Mouse (Mus musculus): Measurements from ENCODE around the gene Mettl4. TPM values are rescaled to one million over a fixed set of nuclear protein-coding genes. Genes with fewer than 3 reads are reported as not detected.
A peak's percentile ranks its signal among the peaks of the same experiment; 100 is the strongest.

Mettl4 gene
- polyA plus RNA-seq (2012; rRNA removed): 2.9 and 3.2 TPM in 2 replicates

- peak within 1 kb of the TSS; percentile 97 for H3K27ac ChIP-seq (ENCODE audit: insufficient read depth, low read length)
- peak within 1 kb of the TSS; percentile 86 for H3K4me3 ChIP-seq (ENCODE audit: extremely low read depth, insufficient read depth, insufficient read length)
- H3K36me3 ChIP-seq (ENCODE audit: control insufficient read depth, insufficient read depth, low read length): peaks cover 1% of the 10 kb centered on the region; the same call in 1 of the 2 replicates
- H3K27me3 ChIP-seq (ENCODE audit: control insufficient read depth, insufficient read depth, low read length): no peaks in the 10 kb centered on the region
- DNase-seq (ENCODE audit: low read depth in 1 of 2, low spot score in 2 of 2): peak; percentile 78 to 83
- TF ChIP-seq POLR2A (IDR thresholded peaks at IDR 0.05; ENCODE audit: low read depth, low read length) (no peak), CTCF (IDR thresholded peaks at IDR 0.05; ENCODE audit: extremely low read depth, insufficient read depth, insufficient read length, insufficient replicate concordance) (no peak)
- H3K4me1 ChIP-seq (ENCODE audit: control insufficient read depth, insufficient read depth, insufficient read length): no peaks in the 10 kb centered on the region; the same call in 1 of the 2 replicates
- WGBS: under 1% methylated on average over 56 of the region's 56 CpGs
Observed at GRCm38 (mm10) chr17:94749466-94750135, at the start of gene Mettl4. Mettl4 (minus strand) TSS chr17:94750019.

GRCm38 (mm10) chr17:94778871-94779482 lies 29.2 kb upstream of the Mettl4 start:
- WGBS: 80% methylated on average over 2 of the region's 2 CpGs
- Histone ChIP-seq H3K36me3 (ENCODE audit: control insufficient read depth, insufficient read depth, low read length) (peaks cover 2% of the 10 kb centered on the region; the same call in 1 of the 2 replicates), H3K27ac (ENCODE audit: insufficient read depth, low read length) (no peak overlapping the region), H3K4me3 (ENCODE audit: extremely low read depth, insufficient read depth, insufficient read length) (no peak overlapping the region), H3K27me3 (ENCODE audit: control insufficient read depth, insufficient read depth, low read length) (no peaks in the 10 kb centered on the region), H3K4me1 (ENCODE audit: control insufficient read depth, insufficient read depth, insufficient read length) (no peaks in the 10 kb centered on the region)
- no peak for DNase-seq (ENCODE audit: low read depth in 1 of 2, low spot score in 2 of 2)
- no peak for TF ChIP-seq POLR2A (IDR thresholded peaks at IDR 0.05; ENCODE audit: low read depth, low read length)
- no peak for TF ChIP-seq CTCF (IDR thresholded peaks at IDR 0.05; ENCODE audit: extremely low read depth, insufficient read depth, insufficient read length, insufficient replicate concordance)

DNA sequence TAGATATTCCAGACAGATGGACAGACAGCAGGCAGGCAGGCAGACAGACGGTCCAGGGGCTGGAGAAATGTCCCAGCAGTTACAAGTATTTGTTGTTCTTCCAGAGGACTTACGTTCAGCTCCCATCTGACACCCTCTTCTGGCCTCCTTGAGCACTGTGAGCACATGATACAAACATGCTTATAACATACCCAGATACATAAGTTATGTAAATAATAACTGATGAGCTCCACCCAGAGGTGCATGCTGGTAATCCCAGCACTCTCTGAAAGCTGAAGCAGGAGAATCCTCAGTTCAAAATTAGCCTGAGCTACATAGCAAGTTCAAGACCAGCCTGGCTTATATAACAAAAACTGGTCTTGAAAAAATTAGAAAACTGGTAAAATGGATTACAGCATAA lies 18.7 kb upstream of the Mettl4 start:
- Histone ChIP-seq H3K4me3 (ENCODE audit: extremely low read depth, insufficient read depth, insufficient read length) (no peak overlapping the region), H3K27me3 (ENCODE audit: control insufficient read depth, insufficient read depth, low read length) (no peaks in the 10 kb centered on the region), H3K27ac (ENCODE audit: insufficient read depth, low read length) (no peak overlapping the region), H3K36me3 (ENCODE audit: control insufficient read depth, insufficient read depth, low read length) (peaks cover 4% of the 10 kb centered on the region; the same call in 1 of the 2 replicates), H3K4me1 (ENCODE audit: control insufficient read depth, insufficient read depth, insufficient read length) (no peaks in the 10 kb centered on the region)
- DNase-seq (ENCODE audit: low read depth in 1 of 2, low spot score in 2 of 2): no peak
- TF ChIP-seq POLR2A (IDR thresholded peaks at IDR 0.05; ENCODE audit: low read depth, low read length) (no peak), CTCF (IDR thresholded peaks at IDR 0.05; ENCODE audit: extremely low read depth, insufficient read depth, insufficient read length, insufficient replicate concordance) (no peak)
- WGBS: 93% methylated on average over 2 of the region's 2 CpGs

DNA sequence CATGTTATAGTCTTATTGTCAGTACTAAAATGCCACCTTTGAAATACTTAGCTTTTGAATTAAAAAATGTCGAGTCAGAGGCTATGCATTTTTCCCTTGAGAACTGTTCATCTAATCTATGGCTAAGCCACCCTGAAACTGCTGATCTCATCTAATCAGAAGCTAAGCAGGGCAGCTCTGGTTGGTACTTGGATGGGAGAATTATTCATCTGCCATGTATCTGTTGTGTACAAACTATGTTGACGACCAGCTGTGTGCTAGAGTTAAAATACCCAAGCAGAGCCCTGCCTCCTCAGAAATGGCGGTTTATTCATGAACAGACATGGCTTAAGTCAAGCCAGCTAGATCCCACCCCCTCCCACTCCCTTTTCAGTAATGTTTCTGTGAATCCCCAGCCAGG lies 14.9 kb upstream of the Mettl4 start:
- Histone ChIP-seq H3K4me3 (ENCODE audit: extremely low read depth, insufficient read depth, insufficient read length) (no peak overlapping the region), H3K36me3 (ENCODE audit: control insufficient read depth, insufficient read depth, low read length) (peaks cover 2% of the 10 kb centered on the region; the same call in 1 of the 2 replicates), H3K27ac (ENCODE audit: insufficient read depth, low read length) (no peak overlapping the region), H3K27me3 (ENCODE audit: control insufficient read depth, insufficient read depth, low read length) (no peaks in the 10 kb centered on the region), H3K4me1 (ENCODE audit: control insufficient read depth, insufficient read depth, insufficient read length) (no peaks in the 10 kb centered on the region; the same call in 1 of the 2 replicates)
- WGBS: 91% methylated on average over 3 of the region's 3 CpGs
- no peak for DNase-seq (ENCODE audit: low read depth in 1 of 2, low spot score in 2 of 2)
- TF ChIP-seq CTCF (IDR thresholded peaks at IDR 0.05; ENCODE audit: extremely low read depth, insufficient read depth, insufficient read length, insufficient replicate concordance) (no peak), POLR2A (IDR thresholded peaks at IDR 0.05; ENCODE audit: low read depth, low read length) (no peak)

DNA sequence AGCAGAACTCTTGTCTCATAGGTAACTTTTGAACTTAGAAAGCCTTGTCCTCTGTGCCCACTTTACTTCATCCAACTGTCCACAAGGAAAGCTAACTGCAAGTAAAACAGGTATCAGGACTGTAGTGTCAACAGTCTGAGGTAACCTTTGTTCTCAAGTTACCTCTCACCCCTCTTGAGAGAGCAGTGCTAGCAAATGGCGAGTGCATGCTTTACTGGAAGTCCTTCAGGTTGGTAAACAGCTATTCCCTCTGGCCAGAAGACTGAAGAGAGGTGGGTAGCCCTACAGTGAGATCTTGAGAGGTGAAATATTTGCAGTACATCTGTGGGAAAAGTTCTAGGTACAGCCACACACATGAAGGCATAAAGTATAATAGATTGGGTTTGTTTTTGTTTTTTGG lies 14.2 kb upstream of the Mettl4 start:
- H3K27ac ChIP-seq (ENCODE audit: insufficient read depth, low read length): no peak overlapping the region
- H3K4me3 ChIP-seq (ENCODE audit: extremely low read depth, insufficient read depth, insufficient read length): no peak overlapping the region
- TF ChIP-seq POLR2A (IDR thresholded peaks at IDR 0.05; ENCODE audit: low read depth, low read length) (no peak), CTCF (IDR thresholded peaks at IDR 0.05; ENCODE audit: extremely low read depth, insufficient read depth, insufficient read length, insufficient replicate concordance) (no peak)
- no peaks in the 10 kb centered on the region; the same call in 1 of the 2 replicates for H3K4me1 ChIP-seq (ENCODE audit: control insufficient read depth, insufficient read depth, insufficient read length)
- WGBS: 95% methylated on average over 1 of the region's 1 CpGs
- no peak for DNase-seq (ENCODE audit: low read depth in 1 of 2, low spot score in 2 of 2)
- H3K27me3 ChIP-seq (ENCODE audit: control insufficient read depth, insufficient read depth, low read length): no peaks in the 10 kb centered on the region
- H3K36me3 ChIP-seq (ENCODE audit: control insufficient read depth, insufficient read depth, low read length): peaks cover 2% of the 10 kb centered on the region; the same call in 1 of the 2 replicates

DNA sequence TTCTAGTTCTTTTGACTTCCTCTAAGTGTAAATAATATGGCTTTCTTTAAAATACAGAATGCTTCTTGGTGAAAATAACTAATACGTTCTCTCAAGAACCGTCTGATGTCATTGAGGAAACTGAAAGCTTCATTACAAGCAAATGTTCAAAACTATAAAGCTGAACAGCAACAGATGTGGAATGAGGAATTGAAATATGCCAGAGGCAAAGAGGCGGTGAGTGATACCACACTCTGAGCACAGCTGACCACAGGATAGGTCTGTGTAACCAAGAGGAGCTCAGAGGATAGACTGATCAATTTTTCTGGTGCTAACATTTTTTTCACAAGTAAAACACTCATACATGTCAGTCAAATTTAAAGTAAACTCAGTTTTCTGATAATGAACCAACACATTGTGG lies 12.6 kb upstream of the Mettl4 start:
- 75% methylated on average over 3 of the region's 3 CpGs for WGBS
- Histone ChIP-seq H3K36me3 (ENCODE audit: control insufficient read depth, insufficient read depth, low read length) (peaks cover 2% of the 10 kb centered on the region; the same call in 1 of the 2 replicates), H3K4me3 (ENCODE audit: extremely low read depth, insufficient read depth, insufficient read length) (no peak overlapping the region), H3K27me3 (ENCODE audit: control insufficient read depth, insufficient read depth, low read length) (no peaks in the 10 kb centered on the region), H3K27ac (ENCODE audit: insufficient read depth, low read length) (no peak overlapping the region), H3K4me1 (ENCODE audit: control insufficient read depth, insufficient read depth, insufficient read length) (no peaks in the 10 kb centered on the region; the same call in 1 of the 2 replicates)
- TF ChIP-seq CTCF (IDR thresholded peaks at IDR 0.05; ENCODE audit: extremely low read depth, insufficient read depth, insufficient read length, insufficient replicate concordance): no peak
- TF ChIP-seq POLR2A (IDR thresholded peaks at IDR 0.05; ENCODE audit: low read depth, low read length): no peak
- DNase-seq (ENCODE audit: low read depth in 1 of 2, low spot score in 2 of 2): no peak

Measured in spleen, adult 2 months (tissue).